Mouse (Mus musculus) liver, embryonic 11.5 days (tissue): Measurements from ENCODE around the gene Spata31d1a. TPM values are rescaled to one million over a fixed set of nuclear protein-coding genes. Genes with fewer than 3 reads are reported as not detected.

Experiments
- ATAC-seq: fragments of 200-750 bp; cut with Nextera tagmentation; replicated peaks from 2 replicates; pipeline ENCODE4 v1.8.0; 2017; ENCODE audit warnings: moderate number of reproducible peaks, mild to moderate bottlenecking, moderate TSS enrichment, moderate library complexity; ENCODE audit not compliant: low FRiP score
- DNase-seq: peaks from one replicate; pipeline ENCODE4 v3.0.0-alpha.2; 2017; ENCODE audit warnings: low spot score
- H3K27ac ChIP-seq: fragments of 300-500 bp; sonication (generic); 2 replicates; pipeline ENCODE4 v1.5.1; 2014; ENCODE audit warnings: mild to moderate bottlenecking, low read depth, low read length, control low read depth
- H3K27me3 ChIP-seq: fragments of 300-500 bp; sonication (generic); replicated peaks from 2 replicates; pipeline ENCODE4 v1.6.1; 2014; ENCODE audit warnings: low read length, mixed read lengths; ENCODE audit not compliant: control insufficient read depth, insufficient read depth
- H3K36me3 ChIP-seq: fragments of 300-500 bp; sonication (generic); 2 replicates; pipeline ENCODE4 v1.6.1; 2014; ENCODE audit warnings: mild to moderate bottlenecking, low read length, moderate library complexity, mixed read lengths; ENCODE audit not compliant: control insufficient read depth, insufficient read depth
- H3K4me1 ChIP-seq: fragments of 300-500 bp; sonication (generic); replicated peaks from 2 replicates; pipeline ENCODE4 v1.6.1; 2014; ENCODE audit warnings: low read length, mixed read lengths; ENCODE audit not compliant: control insufficient read depth, insufficient read depth
- H3K4me2 ChIP-seq: fragments of 300-500 bp; sonication (generic); 2 replicates; pipeline ENCODE4 v1.6.1; 2014; ENCODE audit warnings: mild to moderate bottlenecking, control low read depth, moderate library complexity
- H3K4me3 ChIP-seq: fragments of 300-500 bp; sonication (generic); 2 replicates; pipeline ENCODE4 v1.5.1; 2014; ENCODE audit warnings: low read depth, low read length, control low read depth
- H3K9ac ChIP-seq: fragments of 300-500 bp; sonication (generic); 2 replicates; pipeline ENCODE4 v1.6.1; 2014; ENCODE audit warnings: low read depth, low read length, control low read depth
- H3K9me3 ChIP-seq: fragments of 300-500 bp; sonication (generic); 2 replicates; pipeline ENCODE4 v1.6.1; 2016; ENCODE audit warnings: low read length, inconsistent platforms, mixed read lengths; ENCODE audit not compliant: control insufficient read depth
- WGBS: fragments of 180-500 bp; shearing (Covaris S2); extraction: QIAGEN DNeasy Blood & Tissue Kit; methylation state at CpG from one replicate; pipeline ENCODE4 v1.1.7; 2014; 5-methylcytosine and 5-hydroxymethylcytosine counted together
- polyA plus RNA-seq: library from polyadenylated mRNA; unstranded; fragments of >200 nt; fragmentation: Nextera tagmentation; extraction: Ambion mirVana; gene quantifications from 2 replicates; pipeline ENCODE4 v1.2.1, GENCODE M21; 2014

Spata31d1a gene
- polyA plus RNA-seq, 1 experiment from 2014 or later: 0.11 TPM

DNA sequence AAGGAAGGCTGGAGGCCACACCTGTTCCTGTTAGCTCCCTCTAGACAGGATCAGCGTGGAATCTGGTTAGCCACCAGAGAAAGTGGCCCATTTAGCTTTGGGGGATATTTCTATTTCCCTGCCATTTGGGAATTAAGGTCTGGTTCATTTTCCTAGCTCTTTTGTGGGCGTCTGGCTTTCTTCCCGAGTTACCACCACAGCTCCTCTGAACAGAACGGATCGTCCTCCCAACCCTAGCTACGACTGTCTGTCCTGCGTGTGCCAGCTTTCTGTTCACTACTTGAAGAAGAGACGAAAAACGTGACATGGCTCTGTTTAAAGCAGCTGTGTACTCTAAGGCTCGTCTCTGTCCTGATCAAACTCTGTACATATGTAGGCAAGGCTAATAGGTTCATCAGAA is 40.2 kb downstream of the Spata31d1a start:
- Histone ChIP-seq H3K36me3 (peaks cover 8% of the 10 kb centered on the region; the same call in 1 of the 2 replicates), H3K4me1 (peaks cover 50% of the 10 kb centered on the region), H3K9me3 (no peaks in the 10 kb centered on the region), H3K27ac (no peak overlapping the region; the same call in 1 of the 2 replicates), H3K9ac (no peak overlapping the region), H3K4me2 (no peak overlapping the region; the same call in 1 of the 2 replicates), H3K4me3 (no peak overlapping the region), H3K27me3 (no peaks in the 10 kb centered on the region)
- DNase-seq (no peak), ATAC-seq (no peak)
- WGBS: 90% methylated on average over 10 of the region's 10 CpGs

GRCm38 (mm10) chr13:59668501-59669093 is 41.5 kb downstream of the Spata31d1a start:
- ATAC-seq: peak; percentile 98
- peak; percentile 60 for DNase-seq
- WGBS: 18% methylated on average over 11 of the region's 11 CpGs

GRCm38 (mm10) chr13:59667763-59668162 is 42.4 kb downstream of the Spata31d1a start:
- Histone ChIP-seq H3K27me3 (no peaks in the 10 kb centered on the region), H3K4me2 (no peak overlapping the region), H3K9me3 (no peaks in the 10 kb centered on the region), H3K9ac (no peak overlapping the region), H3K27ac (no peak overlapping the region), H3K4me3 (no peak overlapping the region), H3K4me1 (peaks cover 40% of the 10 kb centered on the region), H3K36me3 (peaks cover 27% of the 10 kb centered on the region)
- ATAC-seq: no peak
- 78% methylated on average over 5 of the region's 5 CpGs for WGBS
- DNase-seq: no peak

More at GRCm38 (mm10) chr13:59668501-59669093, 41.5 kb downstream of the Spata31d1a start:
- Histone ChIP-seq H3K27ac (peak overlapping the region; percentile 66), H3K4me2 (peak overlapping the region; percentile 50), H3K9me3 (no peaks in the 10 kb centered on the region), H3K36me3 (peaks cover 20% of the 10 kb centered on the region), H3K4me1 (peaks cover 45% of the 10 kb centered on the region), H3K4me3 (peak overlapping the region; percentile 4; the same call in 1 of the 2 replicates), H3K27me3 (no peaks in the 10 kb centered on the region), H3K9ac (no peak overlapping the region)

- no peak overlapping the region for H3K4me3 ChIP-seq
Measured at GRCm38 (mm10) chr13:59663939-59664712, 46.0 kb downstream of the Spata31d1a start.

GRCm38 (mm10) chr13:59661966-59662365 is 48.2 kb downstream of the Spata31d1a start:
- no peak for DNase-seq
- no peak overlapping the region for H3K4me3 ChIP-seq
- H3K4me1 ChIP-seq: peaks cover under 1% of the 10 kb centered on the region; the same call in 1 of the 2 replicates
- peaks cover 54% of the 10 kb centered on the region for H3K36me3 ChIP-seq
- no peak overlapping the region for H3K4me2 ChIP-seq
- no peak for ATAC-seq
- 96% methylated on average over 12 of the region's 12 CpGs for WGBS
- H3K9me3 ChIP-seq: no peaks in the 10 kb centered on the region
- H3K27ac ChIP-seq: no peak overlapping the region
- H3K27me3 ChIP-seq: no peaks in the 10 kb centered on the region
- no peak overlapping the region for H3K9ac ChIP-seq

More at GRCm38 (mm10) chr13:59663939-59664712, 46.0 kb downstream of the Spata31d1a start:
- DNase-seq (no peak), ATAC-seq (no peak)
- H3K4me2 ChIP-seq: no peak overlapping the region
- peaks cover 15% of the 10 kb centered on the region for H3K4me1 ChIP-seq
- H3K36me3 ChIP-seq: peaks cover 40% of the 10 kb centered on the region
- no peak overlapping the region for H3K27ac ChIP-seq
- H3K9me3 ChIP-seq: no peaks in the 10 kb centered on the region
- no peak overlapping the region for H3K9ac ChIP-seq
- WGBS: 90% methylated on average over 19 of the region's 19 CpGs
- no peaks in the 10 kb centered on the region for H3K27me3 ChIP-seq

GRCm38 (mm10) chr13:59661387-59661786 is 48.7 kb downstream of the Spata31d1a start:
- no peak overlapping the region for H3K4me3 ChIP-seq
- 91% methylated on average over 8 of the region's 8 CpGs for WGBS
- no peak overlapping the region for H3K9ac ChIP-seq
- H3K4me2 ChIP-seq: no peak overlapping the region
- H3K27me3 ChIP-seq: no peaks in the 10 kb centered on the region
- no peak overlapping the region for H3K27ac ChIP-seq
- ATAC-seq: no peak
- no peaks in the 10 kb centered on the region for H3K9me3 ChIP-seq
- H3K4me1 ChIP-seq: no peaks in the 10 kb centered on the region; the same call in 1 of the 2 replicates
- H3K36me3 ChIP-seq: peaks cover 51% of the 10 kb centered on the region
- DNase-seq: no peak

DNA sequence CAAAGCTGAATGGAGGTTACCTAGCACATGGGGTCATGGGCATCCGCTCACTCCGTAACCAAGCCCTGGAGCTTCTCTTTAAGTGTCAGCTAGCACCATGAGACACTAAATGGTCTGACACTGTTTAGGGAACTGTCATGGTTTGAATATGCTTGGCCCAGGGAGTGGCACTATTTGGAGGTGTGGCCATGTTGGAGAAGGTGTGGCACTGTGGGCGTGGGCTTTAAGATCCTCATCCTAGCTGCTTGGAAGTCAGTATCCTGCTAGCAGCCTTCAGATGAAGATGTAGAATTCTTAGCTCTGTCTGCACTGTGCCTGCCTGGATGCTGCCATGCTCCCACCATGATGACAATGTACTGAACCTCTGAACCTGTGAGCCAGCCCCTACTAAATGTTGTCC is 49.8 kb downstream of the Spata31d1a start:
- Histone ChIP-seq H3K27me3 (no peaks in the 10 kb centered on the region), H3K9ac (no peak overlapping the region), H3K27ac (no peak overlapping the region), H3K4me3 (no peak overlapping the region), H3K4me1 (no peaks in the 10 kb centered on the region; the same call in 1 of the 2 replicates), H3K4me2 (no peak overlapping the region), H3K9me3 (no peaks in the 10 kb centered on the region), H3K36me3 (peaks cover 53% of the 10 kb centered on the region)
- no peak for ATAC-seq
- no peak for DNase-seq
- 88% methylated on average over 3 of the region's 3 CpGs for WGBS

DNA sequence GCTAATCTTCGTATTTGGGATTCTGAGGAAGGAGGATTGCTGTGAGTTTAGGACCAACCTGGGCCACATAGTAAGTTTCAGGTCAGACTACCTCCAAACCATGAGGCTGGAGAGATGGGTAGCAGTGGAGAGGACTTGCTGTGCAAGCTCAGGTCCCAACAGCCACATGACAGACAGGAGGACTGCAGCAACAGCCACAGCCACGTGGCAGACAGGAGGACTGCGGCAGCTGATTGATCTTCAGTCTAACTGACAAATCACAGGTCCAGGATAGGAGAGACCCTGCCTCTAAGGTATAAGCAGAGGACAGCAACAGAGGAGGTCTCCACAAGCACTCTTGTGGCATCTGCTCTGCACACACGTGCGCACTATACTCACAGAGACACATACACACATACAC is 52.3 kb downstream of the Spata31d1a start:
- H3K27me3 ChIP-seq: no peaks in the 10 kb centered on the region
- H3K9ac ChIP-seq: no peak overlapping the region
- no peaks in the 10 kb centered on the region for H3K9me3 ChIP-seq
- peaks cover 32% of the 10 kb centered on the region for H3K36me3 ChIP-seq
- H3K27ac ChIP-seq: no peak overlapping the region
- no peak for ATAC-seq
- peaks cover 3% of the 10 kb centered on the region; the same call in 1 of the 2 replicates for H3K4me1 ChIP-seq
- no peak for DNase-seq
- H3K4me2 ChIP-seq: no peak overlapping the region
- 80% methylated on average over 5 of the region's 5 CpGs for WGBS
- no peak overlapping the region for H3K4me3 ChIP-seq
